Mouse (Mus musculus) urinary bladder, postnatal 10 days (tissue): ENCODE measurements at regions not wholly inside any gene's neighbourhood (a gene's known extent, or its start where the extent isn't known, plus 50 kb on each side); places are given as distances from the start of the nearest gene placed in this dataset.

Experiments used
- DNase-seq: peaks from one replicate; pipeline ENCODE4 v3.0.0; 2022; ENCODE audit warnings: low spot score

GRCm38 (mm10) chr7:136443436-136443835 lies 451.0 kb upstream of the Mgmt start:
- no peak for DNase-seq

- DNase-seq, result no peak
Measured at GRCm38 (mm10) chr7:136445091-136445490, 449.3 kb upstream of the Mgmt start.

GRCm38 (mm10) chr7:136449286-136449685 lies 445.1 kb upstream of the Mgmt start:
- no peak for DNase-seq

- no peak for DNase-seq
Measured at GRCm38 (mm10) chr7:136451672-136452361, 442.6 kb upstream of the Mgmt start.

GRCm38 (mm10) chr7:136452561-136452960 lies 441.9 kb upstream of the Mgmt start:
- no peak for DNase-seq

GRCm38 (mm10) chr7:136457171-136457570 lies 437.2 kb upstream of the Mgmt start:
- DNase-seq, result no peak

GRCm38 (mm10) chr7:136457867-136458448 lies 436.5 kb upstream of the Mgmt start:
- no peak for DNase-seq

GRCm38 (mm10) chr7:136477135-136477534 lies 417.3 kb upstream of the Mgmt start:
- no peak for DNase-seq

- DNase-seq, result no peak
Measured at GRCm38 (mm10) chr7:136480641-136481202, 413.7 kb upstream of the Mgmt start.

GRCm38 (mm10) chr7:136483237-136483636 lies 411.2 kb upstream of the Mgmt start:
- no peak for DNase-seq

GRCm38 (mm10) chr7:136487556-136487955 lies 406.9 kb upstream of the Mgmt start:
- DNase-seq, result no peak

GRCm38 (mm10) chr7:136494862-136495261 lies 399.6 kb upstream of the Mgmt start:
- no peak for DNase-seq

GRCm38 (mm10) chr7:136496335-136497242 lies 397.8 kb upstream of the Mgmt start:
- no peak for DNase-seq

GRCm38 (mm10) chr7:136500059-136500458 lies 394.4 kb upstream of the Mgmt start:
- DNase-seq, result no peak

- DNase-seq, result no peak
Measured at GRCm38 (mm10) chr7:136501094-136501493, 393.3 kb upstream of the Mgmt start.

GRCm38 (mm10) chr7:136501855-136502847 lies 392.3 kb upstream of the Mgmt start:
- no peak for DNase-seq

- DNase-seq, result no peak
Measured at GRCm38 (mm10) chr7:136511389-136511788, 383.0 kb upstream of the Mgmt start.

- no peak for DNase-seq
Measured at GRCm38 (mm10) chr7:136515376-136515775, 379.0 kb upstream of the Mgmt start.

GRCm38 (mm10) chr7:136525821-136526220 lies 368.6 kb upstream of the Mgmt start:
- DNase-seq, result no peak

GRCm38 (mm10) chr7:136530006-136530785 lies 364.2 kb upstream of the Mgmt start:
- no peak for DNase-seq
